Comparison of ENCODE assay signal across 8 mouse cellular contexts in the genomic region with DNA sequence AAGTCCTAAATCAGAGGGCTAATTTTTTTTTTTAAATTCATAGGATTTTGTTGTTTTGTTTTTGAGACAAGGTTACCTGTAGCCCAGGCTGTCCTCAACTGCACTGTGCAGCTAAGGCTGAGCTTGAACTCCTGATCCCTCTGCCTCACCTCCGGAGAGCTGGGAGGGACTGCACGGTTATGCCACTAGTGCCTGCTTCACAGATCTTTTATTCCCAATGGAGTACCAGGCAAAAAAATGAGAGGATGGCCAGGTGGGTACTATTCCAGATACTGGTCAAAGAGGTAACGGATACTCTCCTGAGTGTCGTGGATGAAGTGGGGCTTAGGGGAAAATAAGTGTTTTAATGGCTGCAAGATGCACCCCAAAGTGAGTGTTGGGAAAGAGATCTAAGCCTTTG.
A peak's percentile ranks its signal among the peaks of the same experiment; 100 is the strongest.
DNase-seq lines count a peak whose midpoint lies in the region; ATAC-seq lines count a peak whose summit lies in the region.

No protein-coding gene starts in this region.

- ATAC-seq in frontal cortex, adult (ENCODE audit: low TSS enrichment): no peak

- peak; percentile 16 to 29 for DNase-seq in cerebellum, adult 18-20 months
- no peak for DNase-seq in cerebellum, adult 11 months
- DNase-seq in retina, embryonic 14.5 days (ENCODE audit: low spot score): peak; percentile 14
- no peak for DNase-seq in retina, postnatal 1 day
- peak; percentile 15 for DNase-seq in liver
- DNase-seq in urinary bladder, postnatal 4 days (ENCODE audit: low spot score in 2 of 2): no peak
- no peak for DNase-seq in urinary bladder, postnatal 10 days (ENCODE audit: low spot score)

Comparison
In these comparisons a context has a peak if more than half of its experiments do, and no peak if none do; other contexts are left out.
1. DNase-seq: peak in cerebellum, adult 18-20 months (2 of 2), retina, embryonic 14.5 days (single experiment) and liver (single experiment); none in cerebellum, adult 11 months (single experiment), retina, postnatal 1 day (single experiment), urinary bladder, postnatal 4 days (0 of 2) and urinary bladder, postnatal 10 days (single experiment).